Comparison of ENCODE assay signal across 8 mouse cellular contexts in the genomic region with DNA sequence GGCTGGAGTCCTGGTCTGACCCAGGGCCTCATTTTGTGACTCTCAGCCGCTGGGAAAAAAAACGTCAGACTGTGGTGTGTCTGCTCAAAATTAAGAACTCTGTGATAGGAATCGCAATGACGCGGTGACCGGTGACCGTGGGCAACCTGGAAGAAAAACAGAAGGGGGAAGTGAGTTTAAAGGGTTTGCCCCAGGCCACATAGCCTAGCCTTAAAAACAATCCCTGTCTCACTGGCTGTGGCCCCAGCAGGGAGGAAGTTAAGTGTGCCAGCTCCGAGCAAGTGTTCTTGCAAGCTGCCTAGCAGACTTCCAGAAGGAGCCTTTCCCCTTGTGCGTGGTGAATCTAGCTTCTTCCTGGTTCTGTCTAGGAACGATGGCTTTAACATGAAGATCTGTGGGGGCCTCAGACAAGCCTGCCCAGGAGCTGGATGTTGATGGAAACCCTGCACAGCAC. TPM values are rescaled to one million over a fixed set of nuclear protein-coding genes. Genes with fewer than 3 reads are reported as not detected.
DNase-seq lines count a peak whose midpoint lies in the region.

No protein-coding gene starts in this region.

- intact Hi-C loops in heart, postnatal 25 days (cut with DNase I), result no loop called here

- peak; percentile 38 to 61 for DNase-seq in heart, adult 18-20 months
- DNase-seq in heart, postnatal 25 days (ENCODE audit: low spot score), result no peak
- peak; percentile 14 for DNase-seq in 416B (ENCODE audit: low read depth)
- peak; percentile 52 for DNase-seq in brain, adult 2 months (ENCODE audit: low read depth, low spot score)
- DNase-seq in kidney, adult 9 months, result peak; percentile 6
- DNase-seq in lung, postnatal 14 days, result peak; percentile 41
- DNase-seq in testis, postnatal 10 days (ENCODE audit: low spot score), result no peak
- DNase-seq in urinary bladder, adult 2 months (ENCODE audit: low spot score), result no peak

RNA-seq across cellular contexts. Expression of gene Usp6nl, which starts 49.0 kb away (rescaled TPM):
- total RNA-seq in heart, adult 18-20 months (2021), result 1 to 10 TPM; 6.2 to 6.6 TPM
- total RNA-seq in heart, postnatal 25 days (2021), result 1 to 10 TPM; 6.3 to 6.7 TPM
- 6.0 and 8.4 TPM in 2 replicates for polyA plus RNA-seq in urinary bladder, adult 2 months (2012; rRNA removed)

Comparison
In these comparisons a context has a peak if more than half of its experiments do, and no peak if none do; other contexts are left out.
1. DNase-seq: peak in heart, adult 18-20 months (2 of 2), 416B (single experiment), brain, adult 2 months (single experiment), kidney, adult 9 months (single experiment) and lung, postnatal 14 days (single experiment); none in heart, postnatal 25 days (single experiment), testis, postnatal 10 days (single experiment) and urinary bladder, adult 2 months (single experiment).